Mouse (Mus musculus): ENCODE results near the gene Ptgis.

DNA sequence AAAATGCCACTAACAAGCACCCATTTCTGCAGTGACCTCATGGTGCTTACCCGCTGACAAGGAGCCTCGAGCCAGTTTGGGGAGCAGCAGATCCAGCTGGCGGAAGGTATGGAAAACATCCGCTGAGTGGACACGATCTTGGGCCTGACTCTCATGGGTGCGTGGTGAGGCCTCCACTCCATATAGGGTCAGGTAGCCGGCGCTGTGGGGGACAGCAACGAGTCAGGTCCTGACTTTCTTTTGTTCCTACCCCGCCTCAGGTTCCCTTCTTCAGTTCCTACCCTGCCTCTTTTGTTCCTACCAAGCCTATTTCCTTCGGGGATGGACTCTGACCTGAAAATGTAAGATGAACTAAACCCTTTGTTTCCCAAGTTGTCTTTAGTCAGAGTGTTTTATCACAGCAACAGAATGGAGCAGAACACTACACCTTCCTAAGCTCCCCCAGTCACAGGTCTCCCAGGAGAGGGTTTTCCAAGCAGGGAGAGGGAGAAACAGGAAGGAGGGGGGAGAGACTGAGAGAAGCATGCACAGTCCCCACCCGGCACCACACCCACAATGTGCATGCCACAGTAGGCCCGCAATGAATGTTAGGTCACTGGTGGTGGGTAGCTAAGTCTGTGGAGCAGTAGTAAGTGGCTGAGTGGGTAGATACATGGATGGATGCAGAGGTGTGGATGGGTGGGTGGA lies 19.1 kb downstream of the Ptgis start:
- TF ChIP-seq CTCF (IDR thresholded peaks at IDR 0.05; ENCODE audit: control insufficient read depth, insufficient read depth, low read length) (no peak), POLR2A (IDR thresholded peaks at IDR 0.05; ENCODE audit: borderline replicate concordance, control insufficient read depth, low read depth, low read length) (no peak)
